Mouse (Mus musculus) small intestine, adult 2 months (tissue): ENCODE measurements around the gene Cxcr4. TPM values are rescaled to one million over a fixed set of nuclear protein-coding genes. Genes with fewer than 3 reads are reported as not detected.

ENCODE experiments used
- H3K27ac ChIP-seq: fragments of 200-500 bp; 2 replicates; pipeline ENCODE4 v1.5.1; 2012; ENCODE audit warnings: low read depth, low read length, control low read depth, inconsistent platforms; ENCODE audit not compliant: insufficient read depth
- H3K27me3 ChIP-seq: fragments of 200-500 bp; 2 replicates; pipeline ENCODE4 v1.6.1; 2012; ENCODE audit warnings: mild to moderate bottlenecking, moderate library complexity, low read length, inconsistent platforms; ENCODE audit not compliant: control insufficient read depth, insufficient read depth
- H3K36me3 ChIP-seq: fragments of 200-500 bp; 2 replicates; pipeline ENCODE4 v1.6.1; 2012; ENCODE audit warnings: mild to moderate bottlenecking, low read length, control low read depth, inconsistent platforms; ENCODE audit not compliant: control insufficient read depth, insufficient read depth
- H3K4me1 ChIP-seq: fragments of 200-500 bp; 2 replicates; pipeline ENCODE4 v1.6.1; 2012; ENCODE audit warnings: low read length, inconsistent platforms, mixed read lengths; ENCODE audit not compliant: control insufficient read depth, insufficient read depth, insufficient read length
- H3K4me3 ChIP-seq: fragments of 200-500 bp; 2 replicates; pipeline ENCODE4 v1.5.1; 2012; ENCODE audit warnings: low read depth, mild to moderate bottlenecking, control low read depth, inconsistent platforms, low read length, moderate library complexity
- CTCF ChIP-seq: fragments of 200-500 bp; IDR thresholded peaks from 2 replicates; pipeline ENCODE4 v1.5.1; 2012; ENCODE audit warnings: low read depth, mild to moderate bottlenecking, control low read depth, inconsistent platforms, low read length, moderate library complexity, mixed read lengths; ENCODE audit not compliant: insufficient replicate concordance, insufficient read length; ENCODE audit errors: extremely low read depth
- POLR2A ChIP-seq: fragments of 200-500 bp; IDR thresholded peaks from 2 replicates; pipeline ENCODE4 v1.6.1; 2012; ENCODE audit warnings: low read depth, mild to moderate bottlenecking, control low read depth, inconsistent platforms, low read length, moderate library complexity
- WGBS: fragments of 180-500 bp; shearing (Covaris S2); methylation state at CpG from one replicate; pipeline ENCODE4 v1.1.7; 2018; 5-methylcytosine and 5-hydroxymethylcytosine counted together
- polyA plus RNA-seq: library from polyadenylated mRNA; depleted of rRNA; stranded (reverse); fragments of >200 nt; gene quantifications from 2 replicates; pipeline ENCODE4 v1.2.3, GENCODE M21; 2012; rRNA removed

Cxcr4 gene
- 11.0 and 15.9 TPM in 2 replicates for polyA plus RNA-seq

GRCm38 (mm10) chr1:128592211-128592741 lies at the start of gene Cxcr4:
Gene Cxcr4 (minus strand): TSS chr1:128592293.
- Histone ChIP-seq H3K27ac (peak within 1 kb of the TSS; percentile 53), H3K27me3 (peaks cover 29% of the 10 kb centered on the region)
- under 1% methylated on average over 27 of the region's 27 CpGs for WGBS

DNA sequence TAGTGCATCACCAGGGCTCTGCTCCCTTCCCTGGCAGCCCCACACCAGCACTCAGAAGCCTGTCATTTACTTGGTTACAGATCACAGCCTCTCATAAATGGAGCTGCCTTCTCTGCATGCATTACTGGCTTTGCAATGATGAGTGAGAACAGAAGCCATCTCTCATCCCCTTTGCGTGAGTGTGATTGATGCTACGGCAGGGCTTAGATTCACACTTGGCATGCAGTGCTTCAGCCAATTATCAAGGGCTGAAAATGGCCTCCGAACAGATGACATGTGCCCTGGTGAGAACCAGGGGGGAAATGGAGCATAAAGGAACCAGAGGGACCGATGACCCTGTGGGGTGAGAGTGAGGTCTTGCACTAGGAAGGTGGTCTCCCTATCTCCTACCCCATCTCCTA lies 47.6 kb upstream of the Cxcr4 start:
- Histone ChIP-seq H3K4me1 (no peaks in the 10 kb centered on the region), H3K36me3 (no peaks in the 10 kb centered on the region), H3K4me3 (no peak overlapping the region), H3K27me3 (no peaks in the 10 kb centered on the region), H3K27ac (no peak overlapping the region)
- WGBS = 81% methylated on average over 4 of the region's 4 CpGs
- TF ChIP-seq CTCF = no peak
- no peak for TF ChIP-seq POLR2A

More at GRCm38 (mm10) chr1:128592211-128592741, at the start of gene Cxcr4:
- peaks cover 9% of the 10 kb centered on the region for H3K4me1 ChIP-seq
- peaks cover 2% of the 10 kb centered on the region; the same call in 1 of the 2 replicates for H3K36me3 ChIP-seq
- peak within 1 kb of the TSS; percentile 74 for H3K4me3 ChIP-seq
- TF ChIP-seq POLR2A (peak; percentile 45; the same call in 1 of the 2 replicates), CTCF (peak; percentile 42; the same call in 1 of the 2 replicates)

- WGBS = 85% methylated on average over 7 of the region's 7 CpGs
- Histone ChIP-seq H3K27ac (no peak overlapping the region), H3K4me1 (no peaks in the 10 kb centered on the region), H3K27me3 (no peaks in the 10 kb centered on the region), H3K4me3 (no peak overlapping the region), H3K36me3 (no peaks in the 10 kb centered on the region)
- TF ChIP-seq CTCF (no peak), POLR2A (no peak)
Measured at GRCm38 (mm10) chr1:128637230-128637740, 45.2 kb upstream of the Cxcr4 start.

- Histone ChIP-seq H3K27ac (no peak overlapping the region), H3K27me3 (no peaks in the 10 kb centered on the region), H3K4me3 (no peak overlapping the region), H3K36me3 (no peaks in the 10 kb centered on the region), H3K4me1 (no peaks in the 10 kb centered on the region)
- TF ChIP-seq POLR2A (no peak), CTCF (no peak)
- WGBS = 88% methylated on average over 10 of the region's 10 CpGs
Measured at GRCm38 (mm10) chr1:128636258-128637229, 44.5 kb upstream of the Cxcr4 start.

DNA sequence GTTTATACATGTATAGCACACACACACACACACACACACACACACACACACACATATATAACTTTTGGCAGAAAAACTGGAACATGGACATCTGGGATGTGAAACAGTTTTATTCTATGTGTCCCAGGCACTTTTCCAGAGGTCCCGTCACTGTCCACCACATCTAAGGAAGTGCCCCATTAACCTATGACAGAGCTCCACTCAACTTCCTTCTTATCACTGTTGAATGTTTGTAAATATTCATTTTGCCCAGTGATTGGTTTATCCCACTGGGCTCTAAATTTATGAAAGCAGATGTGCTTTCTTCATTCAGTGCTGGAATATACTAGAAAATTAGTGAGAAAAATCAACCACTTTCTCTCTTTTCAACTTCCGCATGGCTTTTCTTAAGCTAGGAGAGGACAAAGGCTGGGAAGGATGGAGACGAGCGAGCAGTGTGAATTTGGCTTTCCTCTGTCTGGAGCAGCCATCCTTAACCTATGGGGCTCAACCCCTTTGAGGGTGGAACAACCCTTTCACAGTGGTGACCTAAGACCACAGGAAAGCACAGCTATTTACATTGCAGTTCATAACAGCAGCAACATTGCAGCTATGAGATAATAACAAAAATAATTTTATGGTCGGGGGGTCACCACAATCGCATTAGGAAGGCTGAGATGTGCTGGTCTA lies 41.8 kb upstream of the Cxcr4 start:
- no peaks in the 10 kb centered on the region for H3K27me3 ChIP-seq
- H3K36me3 ChIP-seq = no peaks in the 10 kb centered on the region
- 80% methylated on average over 6 of the region's 6 CpGs for WGBS
- no peak overlapping the region for H3K4me3 ChIP-seq
- H3K4me1 ChIP-seq = no peaks in the 10 kb centered on the region
- H3K27ac ChIP-seq = no peak overlapping the region
- TF ChIP-seq CTCF (no peak), POLR2A (no peak)

- no peaks in the 10 kb centered on the region for H3K36me3 ChIP-seq
- no peaks in the 10 kb centered on the region for H3K27me3 ChIP-seq
- H3K27ac ChIP-seq = no peak overlapping the region
- no peaks in the 10 kb centered on the region for H3K4me1 ChIP-seq
- no peak overlapping the region for H3K4me3 ChIP-seq
- WGBS = 59% methylated on average over 6 of the region's 6 CpGs
- TF ChIP-seq POLR2A = no peak
- no peak for TF ChIP-seq CTCF
Measured at GRCm38 (mm10) chr1:128632522-128632921, 40.4 kb upstream of the Cxcr4 start.

GRCm38 (mm10) chr1:128626144-128626678 lies 34.1 kb upstream of the Cxcr4 start:
- TF ChIP-seq POLR2A = no peak
- 41% methylated on average over 9 of the region's 9 CpGs for WGBS

More at GRCm38 (mm10) chr1:128626144-128626678, 34.1 kb upstream of the Cxcr4 start:
- no peak overlapping the region for H3K4me3 ChIP-seq
- H3K36me3 ChIP-seq = no peaks in the 10 kb centered on the region
- no peak overlapping the region for H3K27ac ChIP-seq
- no peaks in the 10 kb centered on the region for H3K27me3 ChIP-seq
- no peaks in the 10 kb centered on the region for H3K4me1 ChIP-seq
